Mouse (Mus musculus) frontal cortex, postnatal 10 days (tissue): ENCODE data around the gene Gm8660.
"Not testable (repeated sequence)": the region's sequence is repeated elsewhere in the genome, so short reads cannot be mapped to it uniquely, and the experiment has no call there.

Experiments
- DNase-seq, 2 experiments: peaks; one replicate each; pipeline ENCODE4 v3.0.0; 2022; ENCODE audit warnings: low spot score in 2 of 2, mixed read lengths in 1 of 2

Gm8660 gene

DNA sequence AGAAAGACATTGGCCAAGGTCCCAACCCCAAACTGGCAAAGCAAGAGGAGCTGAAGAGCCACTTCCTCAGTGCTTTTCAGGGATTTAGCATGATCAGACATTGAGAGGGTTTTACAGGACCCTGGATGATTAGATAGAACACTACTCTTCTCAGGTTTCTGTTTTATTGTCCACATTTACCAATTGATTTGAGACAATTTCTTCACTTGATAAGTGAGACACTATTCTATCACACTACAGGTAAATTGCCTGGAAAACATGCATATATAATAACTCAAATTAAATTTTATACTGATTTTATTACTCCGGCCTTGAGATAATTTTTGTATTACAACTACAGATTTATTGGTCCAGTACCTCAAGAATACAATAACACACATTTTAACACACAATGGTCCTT lies at the start of gene Gm8660:
Gm8660 (minus strand) TSS at position 101 of the 400 bp plus-strand sequence.
- DNase-seq = not testable (repeated sequence)

DNA sequence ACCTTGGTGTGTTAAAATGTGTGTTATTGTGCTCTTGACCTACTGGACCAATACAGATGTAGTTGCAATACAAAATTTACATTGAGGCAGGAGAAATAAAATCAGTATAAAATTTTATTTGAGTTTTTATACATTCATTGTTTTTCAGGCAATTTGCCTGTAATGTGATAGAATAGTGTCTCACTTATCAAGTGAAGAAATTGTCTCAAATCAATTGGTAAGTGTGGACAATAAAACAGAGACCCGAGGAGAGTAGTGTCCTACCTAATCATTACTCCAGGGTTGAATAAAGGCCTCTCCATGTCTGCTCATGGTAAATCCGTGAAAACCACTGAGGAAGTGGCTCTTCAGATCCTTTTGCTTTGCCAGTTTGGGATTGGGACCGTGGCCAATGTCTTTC lies 42.4 kb upstream of the Gm8660 start, which contains the start of gene Vmn1r148:
Vmn1r148 (plus strand) TSS at position 301 of the 400 bp plus-strand sequence.
- not testable (repeated sequence) for DNase-seq

DNA sequence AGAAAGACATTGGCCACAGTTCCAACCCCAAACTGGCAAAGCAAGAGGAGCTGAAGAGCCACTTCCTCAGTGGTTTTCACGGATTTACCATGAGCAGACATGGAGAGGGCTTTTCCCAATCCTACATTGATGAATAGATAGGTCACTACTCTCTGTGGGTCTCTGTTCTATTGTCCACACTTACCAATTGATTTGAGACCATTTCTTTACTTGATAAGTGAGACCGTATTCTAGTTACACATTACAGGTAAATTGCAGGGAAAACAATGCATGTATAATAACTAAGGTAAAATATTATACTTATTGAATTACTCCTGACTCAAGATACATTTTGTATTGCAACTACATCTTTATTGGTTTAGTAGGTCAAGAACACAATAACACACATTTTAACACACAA lies 41.2 kb downstream of the Gm8660 start, which contains the start of gene Gm4187:
Gm4187 (minus strand) TSS at position 101 of the 400 bp plus-strand sequence.
- not testable (repeated sequence) for DNase-seq
